Mouse (Mus musculus): ENCODE data around the gene Kirrel3. TPM values are rescaled to one million over a fixed set of nuclear protein-coding genes. Genes with fewer than 3 reads are reported as not detected.

The Kirrel3 gene
- polyA plus RNA-seq, 1 experiment from 2014 or later: 44.4 TPM

DNA sequence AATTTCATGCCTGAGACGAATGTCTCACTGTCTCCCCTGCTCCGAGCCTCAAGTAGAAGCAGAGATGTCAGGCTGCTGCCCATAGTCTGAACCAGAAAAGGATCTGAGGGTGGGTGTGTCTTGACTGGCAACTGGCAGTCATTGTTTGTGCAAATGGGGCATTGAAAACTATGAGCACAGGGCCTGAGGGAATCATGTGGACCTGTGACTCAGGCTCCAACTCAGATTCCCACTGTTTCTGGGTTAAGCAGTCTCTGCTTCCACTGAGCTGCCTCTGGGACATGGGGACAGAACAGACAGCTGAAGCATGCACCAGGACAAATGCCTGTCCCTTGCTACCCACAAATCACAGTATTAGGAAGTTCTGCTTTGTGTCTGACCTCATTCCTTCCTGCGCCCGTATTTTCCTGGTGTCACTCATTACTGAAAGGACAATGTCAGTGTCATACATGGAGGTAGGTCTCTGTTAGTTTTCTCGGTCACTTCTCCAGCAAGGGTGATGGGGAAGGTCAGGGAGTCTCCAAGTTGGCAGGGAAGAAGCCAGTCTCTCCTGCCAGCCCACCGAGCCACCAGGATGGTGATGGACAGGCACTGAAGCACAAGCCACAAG, 484.3 kb downstream of the Kirrel3 start:
- H3K9ac ChIP-seq (replicated peaks; ENCODE audit: low read depth, low read length): no peak overlapping the region
- peaks cover 10% of the 10 kb centered on the region for H3K4me1 ChIP-seq (ENCODE audit: control insufficient read depth, insufficient read depth, low read length)
- H3K27me3 ChIP-seq (ENCODE audit: control insufficient read depth, insufficient read depth, low read length): no peaks in the 10 kb centered on the region
- no peaks in the 10 kb centered on the region for H3K36me3 ChIP-seq (ENCODE audit: control insufficient read depth, insufficient read depth, low read length)
- H3K4me2 ChIP-seq (ENCODE audit: low read depth, low read length): no peak overlapping the region
- no peaks in the 10 kb centered on the region for H3K9me3 ChIP-seq (ENCODE audit: control insufficient read depth, low read length)
- WGBS: 68% methylated on average over 6 of the region's 6 CpGs
- no peak for ATAC-seq (ENCODE audit: low read depth)
- no peak overlapping the region for H3K4me3 ChIP-seq (ENCODE audit: low read depth, low read length)
- no peak overlapping the region for H3K27ac ChIP-seq (ENCODE audit: low read depth, low read length)

DNA sequence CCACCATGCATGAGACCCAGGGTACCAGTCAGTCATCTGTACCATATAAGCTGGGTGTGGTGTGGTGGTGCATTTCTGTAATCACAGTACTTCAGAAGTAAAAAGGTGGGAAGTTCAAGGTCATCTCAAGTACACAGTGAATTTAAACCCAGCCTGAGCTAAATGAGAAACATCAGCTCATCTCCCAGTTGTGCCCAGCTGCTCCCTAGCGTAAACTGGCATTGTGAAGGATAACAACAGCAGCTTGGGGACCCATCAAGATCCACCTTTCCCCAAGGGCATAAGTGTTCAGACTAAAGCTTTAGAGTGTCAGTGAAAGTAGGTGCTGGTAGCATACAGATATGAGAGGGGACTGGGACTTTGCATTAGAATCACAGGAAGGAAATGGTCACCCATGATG, 488.6 kb downstream of the Kirrel3 start:
- WGBS: 78% methylated on average over 1 of the region's 1 CpGs
- Histone ChIP-seq H3K27ac (ENCODE audit: low read depth, low read length) (no peak overlapping the region), H3K27me3 (ENCODE audit: control insufficient read depth, insufficient read depth, low read length) (no peaks in the 10 kb centered on the region), H3K9ac (replicated peaks; ENCODE audit: low read depth, low read length) (no peak overlapping the region), H3K36me3 (ENCODE audit: control insufficient read depth, insufficient read depth, low read length) (no peaks in the 10 kb centered on the region), H3K4me2 (ENCODE audit: low read depth, low read length) (no peak overlapping the region), H3K4me3 (ENCODE audit: low read depth, low read length) (no peak overlapping the region), H3K4me1 (ENCODE audit: control insufficient read depth, insufficient read depth, low read length) (no peaks in the 10 kb centered on the region), H3K9me3 (ENCODE audit: control insufficient read depth, low read length) (no peaks in the 10 kb centered on the region)
- no peak for ATAC-seq (ENCODE audit: low read depth)

DNA sequence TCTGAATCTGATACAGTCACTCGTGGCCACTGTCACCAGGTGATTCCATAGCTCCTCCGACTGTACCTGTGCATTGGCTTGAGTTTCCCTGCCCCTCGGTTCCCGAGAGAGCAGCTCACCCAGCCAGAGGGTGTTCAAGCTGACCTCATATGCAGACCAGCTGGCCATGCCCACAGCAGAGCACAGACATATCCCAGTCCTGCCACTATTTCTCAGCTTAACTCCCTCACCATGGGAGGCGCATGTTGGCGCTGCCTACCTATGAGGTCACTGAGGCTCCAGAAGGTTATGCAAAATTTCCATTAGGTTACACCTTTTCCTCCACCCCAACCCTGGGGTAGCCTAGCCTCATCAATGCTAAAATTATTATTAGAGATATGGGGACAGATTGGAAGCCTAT, 489.6 kb downstream of the Kirrel3 start:
- Histone ChIP-seq H3K9ac (replicated peaks; ENCODE audit: low read depth, low read length) (no peak overlapping the region), H3K27me3 (ENCODE audit: control insufficient read depth, insufficient read depth, low read length) (no peaks in the 10 kb centered on the region), H3K4me1 (ENCODE audit: control insufficient read depth, insufficient read depth, low read length) (no peaks in the 10 kb centered on the region), H3K36me3 (ENCODE audit: control insufficient read depth, insufficient read depth, low read length) (no peaks in the 10 kb centered on the region), H3K9me3 (ENCODE audit: control insufficient read depth, low read length) (no peaks in the 10 kb centered on the region), H3K4me2 (ENCODE audit: low read depth, low read length) (no peak overlapping the region), H3K4me3 (ENCODE audit: low read depth, low read length) (no peak overlapping the region), H3K27ac (ENCODE audit: low read depth, low read length) (no peak overlapping the region)
- WGBS: 88% methylated on average over 6 of the region's 6 CpGs
- no peak for ATAC-seq (ENCODE audit: low read depth)

DNA sequence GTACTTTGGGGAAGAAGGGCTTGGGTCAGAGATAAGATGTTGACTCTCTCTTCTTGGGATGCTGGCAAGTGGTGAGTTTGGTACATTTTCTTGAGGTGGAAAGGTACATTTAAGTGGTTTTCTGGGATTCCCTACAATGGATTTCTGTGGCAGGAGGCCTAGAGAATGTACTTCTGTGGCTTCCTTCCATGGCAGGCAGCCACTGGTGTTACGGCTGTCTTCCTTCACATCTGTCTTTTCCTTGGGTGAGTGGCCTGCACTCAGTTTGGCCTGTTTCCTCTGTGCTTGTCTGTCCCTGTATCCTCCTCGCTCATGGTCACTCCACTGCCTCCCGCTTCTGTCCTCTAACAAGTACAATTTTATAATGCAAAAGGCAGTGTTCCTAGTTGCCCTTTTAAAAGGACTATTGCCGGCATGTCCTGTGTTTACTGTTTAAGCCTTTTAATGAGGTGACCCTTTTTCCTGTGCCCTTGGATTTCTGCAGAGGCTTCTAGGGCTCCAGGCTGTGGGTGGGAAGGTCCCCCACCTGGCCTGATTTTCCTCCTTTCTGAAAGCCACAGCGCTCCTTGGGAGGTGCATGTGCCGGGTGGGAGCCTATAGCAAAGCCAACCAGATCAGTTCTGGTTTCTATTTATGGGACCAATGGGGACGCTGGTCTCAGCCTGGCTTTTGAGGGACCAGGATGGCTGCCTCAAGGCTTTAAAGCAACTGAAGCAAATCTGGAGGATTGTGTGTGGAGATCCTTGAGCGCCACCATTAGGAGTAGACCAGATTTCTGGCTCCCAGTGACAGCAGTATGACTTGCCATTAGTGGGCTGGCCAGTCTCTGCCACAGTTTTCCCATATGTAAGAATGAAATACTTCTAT, 491.1 kb downstream of the Kirrel3 start:
- H3K36me3 ChIP-seq (ENCODE audit: control insufficient read depth, insufficient read depth, low read length): no peaks in the 10 kb centered on the region
- H3K9ac ChIP-seq (replicated peaks; ENCODE audit: low read depth, low read length): no peak overlapping the region
- H3K4me3 ChIP-seq (ENCODE audit: low read depth, low read length): no peak overlapping the region
- no peak overlapping the region for H3K4me2 ChIP-seq (ENCODE audit: low read depth, low read length)
- no peaks in the 10 kb centered on the region for H3K27me3 ChIP-seq (ENCODE audit: control insufficient read depth, insufficient read depth, low read length)
- H3K9me3 ChIP-seq (ENCODE audit: control insufficient read depth, low read length): no peaks in the 10 kb centered on the region
- no peak overlapping the region for H3K27ac ChIP-seq (ENCODE audit: low read depth, low read length)
- WGBS: 72% methylated on average over 8 of the region's 8 CpGs
- H3K4me1 ChIP-seq (ENCODE audit: control insufficient read depth, insufficient read depth, low read length): no peaks in the 10 kb centered on the region
- no peak for ATAC-seq (ENCODE audit: low read depth)

DNA sequence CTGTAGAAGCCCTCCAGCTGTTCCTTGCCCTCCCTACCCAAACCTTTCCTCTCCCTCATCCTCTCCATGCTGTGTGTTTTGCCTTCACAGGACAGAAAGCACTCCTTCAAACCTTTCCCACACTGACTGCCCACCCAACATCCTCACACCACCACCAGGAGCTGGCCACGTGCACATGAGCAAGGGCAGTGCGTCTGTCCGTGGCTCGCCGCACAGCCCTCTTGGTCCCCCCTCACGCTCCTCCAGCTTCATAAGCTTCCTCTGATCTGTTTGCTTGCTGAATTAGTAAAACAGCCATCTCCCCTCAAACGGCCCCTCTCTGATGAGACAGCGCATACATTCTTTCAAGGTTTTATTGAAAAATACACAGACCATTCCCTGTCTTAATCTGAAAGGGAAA, 492.0 kb downstream of the Kirrel3 start:
- peak; percentile 44; the same call in 1 of the 2 replicates for ATAC-seq (ENCODE audit: low read depth)
- no peaks in the 10 kb centered on the region for H3K27me3 ChIP-seq (ENCODE audit: control insufficient read depth, insufficient read depth, low read length)
- H3K4me1 ChIP-seq (ENCODE audit: control insufficient read depth, insufficient read depth, low read length): no peaks in the 10 kb centered on the region
- H3K4me3 ChIP-seq (ENCODE audit: low read depth, low read length): no peak overlapping the region
- no peaks in the 10 kb centered on the region for H3K36me3 ChIP-seq (ENCODE audit: control insufficient read depth, insufficient read depth, low read length)
- no peak overlapping the region for H3K27ac ChIP-seq (ENCODE audit: low read depth, low read length)
- H3K4me2 ChIP-seq (ENCODE audit: low read depth, low read length): no peak overlapping the region
- no peaks in the 10 kb centered on the region for H3K9me3 ChIP-seq (ENCODE audit: control insufficient read depth, low read length)
- WGBS: 61% methylated on average over 8 of the region's 8 CpGs
- no peak overlapping the region for H3K9ac ChIP-seq (replicated peaks; ENCODE audit: low read depth, low read length)

DNA sequence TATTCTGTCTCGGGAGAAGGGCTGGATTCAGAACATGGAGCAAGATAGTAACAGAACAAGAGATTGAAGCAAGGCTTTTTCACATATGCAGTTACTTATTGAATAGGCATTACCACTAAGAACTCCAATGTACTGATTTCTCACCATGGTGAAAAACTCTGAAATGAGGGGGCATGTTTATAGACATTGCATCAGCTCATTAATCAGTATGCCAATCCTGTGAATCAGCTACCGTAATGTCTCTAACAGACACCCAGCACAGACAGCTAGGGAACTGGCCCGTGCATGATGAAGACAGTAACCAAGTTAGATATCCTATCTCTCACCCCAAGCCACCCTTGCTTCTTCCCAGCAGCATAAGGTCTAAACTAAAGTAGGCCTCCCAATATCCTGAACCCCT, 492.5 kb downstream of the Kirrel3 start:
- ATAC-seq (ENCODE audit: low read depth): no peak
- 79% methylated on average over 3 of the region's 3 CpGs for WGBS
- H3K36me3 ChIP-seq (ENCODE audit: control insufficient read depth, insufficient read depth, low read length): no peaks in the 10 kb centered on the region

DNA sequence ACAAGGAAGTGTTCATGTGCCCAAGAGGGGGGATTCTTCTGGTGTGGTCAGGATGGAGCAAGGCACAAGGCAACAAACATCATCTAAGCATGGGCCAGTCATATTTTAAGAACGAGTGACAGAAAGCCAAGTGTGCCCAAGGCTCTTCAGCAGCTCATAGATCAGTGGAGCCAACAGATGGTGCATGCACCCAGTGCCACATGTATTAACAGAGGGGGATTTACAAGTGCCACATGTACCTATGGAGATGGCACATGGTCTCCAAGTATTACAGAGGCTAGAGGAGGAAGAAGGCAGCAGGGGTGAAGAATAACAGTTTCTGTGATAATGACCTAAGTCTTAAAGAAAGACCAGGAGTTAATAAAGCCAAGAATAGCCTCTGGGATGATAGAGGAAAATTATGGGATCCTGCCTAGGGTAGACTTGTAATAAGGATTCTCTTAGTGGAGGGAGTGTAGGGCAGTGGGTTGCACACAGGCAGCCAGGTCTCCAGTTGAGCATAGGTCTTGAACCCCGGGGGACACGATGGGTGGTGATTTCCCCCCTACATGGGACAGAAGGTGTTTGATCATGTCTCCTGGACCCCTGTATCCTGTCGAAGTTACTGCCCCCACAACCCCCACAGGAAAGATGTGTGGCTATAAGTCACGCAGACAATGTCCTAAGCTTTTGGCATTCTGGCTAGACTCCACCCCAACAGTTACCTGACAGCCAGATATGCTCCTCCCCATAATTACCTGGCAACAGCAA, 495.0 kb downstream of the Kirrel3 start:
- 91% methylated on average over 5 of the region's 5 CpGs for WGBS
- Histone ChIP-seq H3K27ac (ENCODE audit: low read depth, low read length) (no peak overlapping the region), H3K4me1 (ENCODE audit: control insufficient read depth, insufficient read depth, low read length) (no peaks in the 10 kb centered on the region), H3K4me3 (ENCODE audit: low read depth, low read length) (no peak overlapping the region), H3K4me2 (ENCODE audit: low read depth, low read length) (no peak overlapping the region), H3K9ac (replicated peaks; ENCODE audit: low read depth, low read length) (no peak overlapping the region), H3K27me3 (ENCODE audit: control insufficient read depth, insufficient read depth, low read length) (no peaks in the 10 kb centered on the region), H3K9me3 (ENCODE audit: control insufficient read depth, low read length) (no peaks in the 10 kb centered on the region), H3K36me3 (ENCODE audit: control insufficient read depth, insufficient read depth, low read length) (no peaks in the 10 kb centered on the region)
- ATAC-seq (ENCODE audit: low read depth): no peak

More for the DNA sequence above, 492.5 kb downstream of the Kirrel3 start:
- Histone ChIP-seq H3K4me3 (ENCODE audit: low read depth, low read length) (no peak overlapping the region), H3K27me3 (ENCODE audit: control insufficient read depth, insufficient read depth, low read length) (no peaks in the 10 kb centered on the region), H3K27ac (ENCODE audit: low read depth, low read length) (no peak overlapping the region), H3K9me3 (ENCODE audit: control insufficient read depth, low read length) (no peaks in the 10 kb centered on the region), H3K4me1 (ENCODE audit: control insufficient read depth, insufficient read depth, low read length) (no peaks in the 10 kb centered on the region), H3K9ac (replicated peaks; ENCODE audit: low read depth, low read length) (no peak overlapping the region), H3K4me2 (ENCODE audit: low read depth, low read length) (no peak overlapping the region)

DNA sequence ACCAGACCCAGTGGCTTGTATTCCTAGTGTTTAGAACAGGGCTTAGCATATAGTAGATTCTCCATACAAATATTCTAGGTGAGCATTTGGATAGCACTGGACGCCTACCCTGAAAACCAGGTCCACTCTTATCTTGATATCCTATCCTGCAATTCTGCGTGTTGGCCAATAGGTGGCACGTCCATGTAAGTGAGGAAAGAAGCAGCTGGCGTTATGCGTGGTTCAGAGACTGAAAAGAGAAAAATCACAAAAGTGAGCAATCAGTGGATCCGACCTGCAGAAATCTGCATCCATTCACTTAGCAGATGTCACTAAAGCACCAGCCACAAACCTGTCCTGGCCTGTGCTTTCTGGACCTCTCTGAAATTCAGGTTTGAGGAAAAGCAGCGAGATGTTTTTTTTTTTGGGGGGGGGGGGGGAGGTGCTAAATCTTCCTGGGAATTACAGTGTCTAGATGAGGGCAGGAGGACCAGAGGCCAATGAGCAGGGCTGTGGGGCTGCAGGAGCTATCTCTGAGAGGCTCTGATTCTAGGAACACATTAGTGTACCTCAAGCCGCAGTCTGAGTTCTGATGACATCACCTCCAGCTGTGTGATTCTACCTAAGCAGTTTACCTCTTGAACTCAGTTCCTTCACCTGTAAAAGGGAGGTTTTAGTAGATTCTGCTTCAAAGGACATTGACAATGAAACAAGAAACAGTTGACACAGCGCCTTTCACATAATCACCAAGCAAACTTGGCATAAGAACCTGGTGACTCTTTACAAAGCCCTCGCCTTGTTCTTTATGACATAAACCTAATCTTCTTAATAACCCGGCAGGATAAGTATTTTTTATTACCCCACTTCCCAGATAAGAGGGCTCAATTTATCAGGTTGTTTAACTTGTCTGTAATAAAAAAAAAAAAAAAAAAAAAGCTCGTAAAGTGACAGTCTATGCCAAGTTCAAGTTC, 498.1 kb downstream of the Kirrel3 start:
- 36% methylated on average over 12 of the region's 12 CpGs for WGBS
- Histone ChIP-seq H3K4me3 (ENCODE audit: low read depth, low read length) (no peak overlapping the region), H3K27me3 (ENCODE audit: control insufficient read depth, insufficient read depth, low read length) (no peaks in the 10 kb centered on the region), H3K4me2 (ENCODE audit: low read depth, low read length) (no peak overlapping the region), H3K9ac (replicated peaks; ENCODE audit: low read depth, low read length) (no peak overlapping the region), H3K27ac (ENCODE audit: low read depth, low read length) (no peak overlapping the region), H3K9me3 (ENCODE audit: control insufficient read depth, low read length) (no peaks in the 10 kb centered on the region), H3K4me1 (ENCODE audit: control insufficient read depth, insufficient read depth, low read length) (no peaks in the 10 kb centered on the region), H3K36me3 (ENCODE audit: control insufficient read depth, insufficient read depth, low read length) (no peaks in the 10 kb centered on the region)
- 0 out of 2 replicates have a peak, but pooled peaks have one; percentile 31 for ATAC-seq (ENCODE audit: low read depth)

Data from neural tube, embryonic 14.5 days (tissue).